9 mouse cellular contexts compared by ENCODE assay signal in genomic region chr11:98019883-98020610, GRCm38 (mm10). TPM values are rescaled to one million over a fixed set of nuclear protein-coding genes. Genes with fewer than 3 reads are reported as not detected.
DNase-seq lines count a peak whose midpoint lies in the region; ATAC-seq and TF ChIP-seq lines count a peak whose summit lies in the region.
"Had no signal": no experiment of that assay in that cellular context is flagged by ENCODE, and none has a peak within 500 bp of the region (broad histone marks: within the 10 kb centered on the region; RNA-seq: fewer than 3 reads in every experiment).

No protein-coding gene starts in this region.

- DNase-seq in adrenal gland, postnatal 10 days: no peak
- DNase-seq in cerebellum, adult 18-20 months: no peak

- H3K9me3 ChIP-seq in intestine, embryonic 15.5 days: no peaks in the 10 kb centered on the region
- no peaks in the 10 kb centered on the region for H3K9me3 ChIP-seq in intestine, postnatal 0 days (ENCODE audit: control insufficient read depth)
- no peaks in the 10 kb centered on the region for H3K9me3 ChIP-seq in hindbrain, embryonic 13.5 days
- no peaks in the 10 kb centered on the region for H3K9me3 ChIP-seq in midbrain, embryonic 16.5 days (replicated peaks; ENCODE audit: control insufficient read depth, low read length, poor library complexity, severe bottlenecking)
- no peaks in the 10 kb centered on the region for H3K9me3 ChIP-seq in heart, embryonic 11.5 days (replicated peaks; ENCODE audit: control insufficient read depth, low read length)

- 0 out of 2 replicates have a peak, but pooled peaks cover 5% of the 10 kb centered on the region for H3K36me3 ChIP-seq in intestine, embryonic 15.5 days
- no peaks in the 10 kb centered on the region for H3K36me3 ChIP-seq in intestine, postnatal 0 days (ENCODE audit: control insufficient read depth, insufficient read depth)
- peaks cover 40% of the 10 kb centered on the region for H3K36me3 ChIP-seq in hindbrain, embryonic 13.5 days
- H3K36me3 ChIP-seq in midbrain, embryonic 16.5 days (ENCODE audit: control insufficient read depth, insufficient read depth, low read length): peaks cover 20% of the 10 kb centered on the region
- no peaks in the 10 kb centered on the region for H3K36me3 ChIP-seq in heart, embryonic 11.5 days (ENCODE audit: control insufficient read depth, insufficient read depth, low read length)

- TF ChIP-seq CTCF in intestine, postnatal 0 days (IDR thresholded peaks at IDR 0.05; ENCODE audit: low read depth): no peak
- TF ChIP-seq CTCF in cortical plate, adult 2 months (IDR thresholded peaks at IDR 0.05; ENCODE audit: extremely low read depth, insufficient read depth, low read length): no peak

- peak overlapping the region; percentile 40 for H3K4me2 ChIP-seq in intestine, embryonic 15.5 days (replicated peaks)
- no peak overlapping the region; the same call in 1 of the 2 replicates for H3K4me2 ChIP-seq in intestine, postnatal 0 days (replicated peaks; ENCODE audit: low read depth)
- peak overlapping the region; percentile 85 for H3K4me2 ChIP-seq in hindbrain, embryonic 13.5 days
- peak overlapping the region; percentile 81 for H3K4me2 ChIP-seq in midbrain, embryonic 16.5 days (ENCODE audit: low read length)
- no peak overlapping the region for H3K4me2 ChIP-seq in heart, embryonic 11.5 days

- TF ChIP-seq POLR2A in cortical plate, adult 2 months (IDR thresholded peaks at IDR 0.05; ENCODE audit: extremely low read depth, insufficient read depth, low read length): no peak

- H3K4me1 ChIP-seq in intestine, embryonic 15.5 days (replicated peaks): peaks cover 25% of the 10 kb centered on the region
- H3K4me1 ChIP-seq in intestine, postnatal 0 days (replicated peaks; ENCODE audit: control insufficient read depth, insufficient read depth, low read length): no peaks in the 10 kb centered on the region
- H3K4me1 ChIP-seq in cortical plate, adult 2 months (ENCODE audit: control insufficient read depth, insufficient read depth, low read length): peaks cover 7% of the 10 kb centered on the region
- H3K4me1 ChIP-seq in hindbrain, embryonic 13.5 days (replicated peaks): peaks cover 49% of the 10 kb centered on the region
- peaks cover 38% of the 10 kb centered on the region for H3K4me1 ChIP-seq in midbrain, embryonic 16.5 days (ENCODE audit: control insufficient read depth, insufficient read depth, low read length)
- H3K4me1 ChIP-seq in heart, embryonic 11.5 days (ENCODE audit: control insufficient read depth, insufficient read depth, low read length): peaks cover 14% of the 10 kb centered on the region

- H3K27ac ChIP-seq in intestine, embryonic 15.5 days: 0 out of 2 replicates have a peak overlapping the region, but pooled peaks have one; percentile 4
- H3K27ac ChIP-seq in intestine, postnatal 0 days (ENCODE audit: low read depth, low read length): no peak overlapping the region
- peak overlapping the region; percentile 96 for H3K27ac ChIP-seq in cortical plate, adult 2 months (ENCODE audit: insufficient read depth, low read length)
- H3K27ac ChIP-seq in hindbrain, embryonic 13.5 days: peak overlapping the region; percentile 98
- H3K27ac ChIP-seq in midbrain, embryonic 16.5 days (ENCODE audit: low read length): peak overlapping the region; percentile 76
- no peak overlapping the region for H3K27ac ChIP-seq in heart, embryonic 11.5 days (ENCODE audit: low read depth, low read length)

- no peak for ATAC-seq in intestine, embryonic 15.5 days
- no peak for ATAC-seq in intestine, postnatal 0 days
- peak; percentile 12 for ATAC-seq in hindbrain, embryonic 13.5 days (ENCODE audit: low FRiP score)
- ATAC-seq in midbrain, embryonic 16.5 days: no peak
- no peak for ATAC-seq in heart, embryonic 11.5 days (replicated peaks; ENCODE audit: insufficient number of reproducible peaks, low FRiP score, low TSS enrichment)

- 39% methylated on average over 8 of the region's 8 CpGs for WGBS in intestine, embryonic 15.5 days
- WGBS in intestine, postnatal 0 days: 64% methylated on average over 8 of the region's 8 CpGs
- WGBS in hindbrain, embryonic 13.5 days: 16% methylated on average over 8 of the region's 8 CpGs
- WGBS in midbrain, embryonic 16.5 days: 15% methylated on average over 7 of the region's 8 CpGs
- 44% methylated on average over 8 of the region's 8 CpGs for WGBS in heart, embryonic 11.5 days (ENCODE audit: insufficient replicate concordance)

- no peak overlapping the region for H3K4me3 ChIP-seq in intestine, embryonic 15.5 days (replicated peaks)
- H3K4me3 ChIP-seq in intestine, postnatal 0 days (ENCODE audit: low read depth, low read length): no peak overlapping the region
- H3K4me3 ChIP-seq in cortical plate, adult 2 months (ENCODE audit: insufficient read depth, low read length): peak overlapping the region; percentile 97
- H3K4me3 ChIP-seq in hindbrain, embryonic 13.5 days: peak overlapping the region; percentile 94
- H3K4me3 ChIP-seq in midbrain, embryonic 16.5 days (ENCODE audit: low read depth, low read length): peak overlapping the region; percentile 19
- no peak overlapping the region for H3K4me3 ChIP-seq in heart, embryonic 11.5 days (ENCODE audit: low read depth, low read length)

- H3K27me3 ChIP-seq in intestine, embryonic 15.5 days (replicated peaks): no peaks in the 10 kb centered on the region
- H3K27me3 ChIP-seq in intestine, postnatal 0 days (replicated peaks; ENCODE audit: control insufficient read depth, insufficient read depth, low read length): no peaks in the 10 kb centered on the region
- no peaks in the 10 kb centered on the region for H3K27me3 ChIP-seq in hindbrain, embryonic 13.5 days
- H3K27me3 ChIP-seq in midbrain, embryonic 16.5 days (ENCODE audit: control insufficient read depth, insufficient read depth, low read depth, low read length): no peaks in the 10 kb centered on the region
- H3K27me3 ChIP-seq in heart, embryonic 11.5 days (ENCODE audit: control insufficient read depth, insufficient read depth, low read length): no peaks in the 10 kb centered on the region

- H3K9ac ChIP-seq in intestine, embryonic 15.5 days: no peak overlapping the region
- H3K9ac ChIP-seq in intestine, postnatal 0 days (ENCODE audit: low read depth, low read length): no peak overlapping the region
- peak overlapping the region; percentile 98 for H3K9ac ChIP-seq in hindbrain, embryonic 13.5 days
- peak overlapping the region; percentile 61 for H3K9ac ChIP-seq in midbrain, embryonic 16.5 days (ENCODE audit: low read depth, low read length)
- H3K9ac ChIP-seq in heart, embryonic 11.5 days (ENCODE audit: low read depth, low read length): no peak overlapping the region

RNA-seq across cellular contexts. Expression of gene Cacnb1, which starts 2.8 kb away (rescaled TPM):
- polyA plus RNA-seq in intestine, embryonic 15.5 days (2015; fragmentation: Nextera tagmentation; extraction: Ambion mirVana): 6.5 and 7.5 TPM in 2 replicates
- polyA plus RNA-seq in intestine, postnatal 0 days (2015; fragmentation: Nextera tagmentation; extraction: Ambion mirVana): 2.8 and 3.2 TPM in 2 replicates
- 114 and 117 TPM in 2 replicates for polyA plus RNA-seq in cortical plate, adult 2 months (2012; rRNA removed)
- polyA plus RNA-seq in hindbrain, embryonic 13.5 days (2015; fragmentation: Nextera tagmentation; extraction: Ambion mirVana): 51.6 and 57.4 TPM in 2 replicates
- 73.2 and 77.6 TPM in 2 replicates for polyA plus RNA-seq in midbrain, embryonic 16.5 days (2015; fragmentation: Nextera tagmentation; extraction: Ambion mirVana)
- total RNA-seq in adrenal gland, postnatal 10 days (2021): 10 to 100 TPM; 11.7 to 29.3 TPM
- polyA plus RNA-seq in heart, embryonic 11.5 days (2014; fragmentation: Nextera tagmentation; extraction: Ambion mirVana): 5.0 and 6.1 TPM in 2 replicates

RNA-seq across cellular contexts. Expression of gene Rpl19, which starts 6.5 kb away (rescaled TPM):
- polyA plus RNA-seq in intestine, embryonic 15.5 days (2015; fragmentation: Nextera tagmentation; extraction: Ambion mirVana): 1,063 and 1,131 TPM in 2 replicates
- 668 and 699 TPM in 2 replicates for polyA plus RNA-seq in intestine, postnatal 0 days (2015; fragmentation: Nextera tagmentation; extraction: Ambion mirVana)
- polyA plus RNA-seq in cortical plate, adult 2 months (2012; rRNA removed): 880 and 901 TPM in 2 replicates
- 689 and 706 TPM in 2 replicates for polyA plus RNA-seq in hindbrain, embryonic 13.5 days (2015; fragmentation: Nextera tagmentation; extraction: Ambion mirVana)
- polyA plus RNA-seq in midbrain, embryonic 16.5 days (2015; fragmentation: Nextera tagmentation; extraction: Ambion mirVana): 583 and 598 TPM in 2 replicates
- 1,000 to 10,000 TPM; 1,275 to 1,278 TPM for total RNA-seq in adrenal gland, postnatal 10 days (2021)
- 855 and 888 TPM in 2 replicates for polyA plus RNA-seq in heart, embryonic 11.5 days (2014; fragmentation: Nextera tagmentation; extraction: Ambion mirVana)

RNA-seq across cellular contexts. Expression of gene Arl5c, which starts 24.1 kb away (rescaled TPM):
- 7.6 and 11.8 TPM in 2 replicates for polyA plus RNA-seq in intestine, embryonic 15.5 days (2015; fragmentation: Nextera tagmentation; extraction: Ambion mirVana)
- 4.2 and 4.4 TPM in 2 replicates for polyA plus RNA-seq in intestine, postnatal 0 days (2015; fragmentation: Nextera tagmentation; extraction: Ambion mirVana)
- 2.2 and 2.6 TPM in 2 replicates for polyA plus RNA-seq in cortical plate, adult 2 months (2012; rRNA removed)
- 10.7 TPM in 2 replicates for polyA plus RNA-seq in hindbrain, embryonic 13.5 days (2015; fragmentation: Nextera tagmentation; extraction: Ambion mirVana)
- polyA plus RNA-seq in midbrain, embryonic 16.5 days (2015; fragmentation: Nextera tagmentation; extraction: Ambion mirVana): 6.3 and 8.4 TPM in 2 replicates
- 1 to 10 TPM; 3.1 to 3.8 TPM for total RNA-seq in adrenal gland, postnatal 10 days (2021)
- 7.2 and 8.0 TPM in 2 replicates for polyA plus RNA-seq in heart, embryonic 11.5 days (2014; fragmentation: Nextera tagmentation; extraction: Ambion mirVana)

RNA-seq across cellular contexts. Expression of gene Stac2, which starts 33.2 kb away (rescaled TPM):
- polyA plus RNA-seq in intestine, embryonic 15.5 days (2015; fragmentation: Nextera tagmentation; extraction: Ambion mirVana): 0.16 and 0.29 TPM in 2 replicates
- 0.13 TPM in 1 of 2 replicates, not detected in the other for polyA plus RNA-seq in intestine, postnatal 0 days (2015; fragmentation: Nextera tagmentation; extraction: Ambion mirVana)
- 49.7 and 51.6 TPM in 2 replicates for polyA plus RNA-seq in cortical plate, adult 2 months (2012; rRNA removed)
- 4.2 and 5.2 TPM in 2 replicates for polyA plus RNA-seq in hindbrain, embryonic 13.5 days (2015; fragmentation: Nextera tagmentation; extraction: Ambion mirVana)
- polyA plus RNA-seq in midbrain, embryonic 16.5 days (2015; fragmentation: Nextera tagmentation; extraction: Ambion mirVana): 2.6 and 4.0 TPM in 2 replicates
- total RNA-seq in adrenal gland, postnatal 10 days (2021): 1 to 10 TPM; 1.8 to 3.1 TPM
- 0.26 and 0.27 TPM in 2 replicates for polyA plus RNA-seq in heart, embryonic 11.5 days (2014; fragmentation: Nextera tagmentation; extraction: Ambion mirVana)
- total RNA-seq: granulocyte monocyte progenitor cell, adult 5-6 weeks had no signal

RNA-seq across cellular contexts. Expression of gene Plxdc1, which starts 33.8 kb away (rescaled TPM):
- polyA plus RNA-seq in intestine, embryonic 15.5 days (2015; fragmentation: Nextera tagmentation; extraction: Ambion mirVana): 0.47 and 0.49 TPM in 2 replicates
- 0.30 and 0.31 TPM in 2 replicates for polyA plus RNA-seq in intestine, postnatal 0 days (2015; fragmentation: Nextera tagmentation; extraction: Ambion mirVana)
- polyA plus RNA-seq in cortical plate, adult 2 months (2012; rRNA removed): 28.6 and 29.2 TPM in 2 replicates
- polyA plus RNA-seq in hindbrain, embryonic 13.5 days (2015; fragmentation: Nextera tagmentation; extraction: Ambion mirVana): 0.60 and 0.89 TPM in 2 replicates
- polyA plus RNA-seq in midbrain, embryonic 16.5 days (2015; fragmentation: Nextera tagmentation; extraction: Ambion mirVana): 2.7 and 3.1 TPM in 2 replicates
- total RNA-seq in adrenal gland, postnatal 10 days (2021): 1 to 10 TPM; 3.4 to 7.2 TPM
- 0.14 TPM in 1 of 2 replicates, not detected in the other for polyA plus RNA-seq in heart, embryonic 11.5 days (2014; fragmentation: Nextera tagmentation; extraction: Ambion mirVana)

Comparison
In these comparisons a context has a peak if more than half of its experiments do, and no peak if none do; other contexts are left out.
1. H3K27ac ChIP-seq: peak in intestine, embryonic 15.5 days (single experiment), cortical plate, adult 2 months (single experiment), hindbrain, embryonic 13.5 days (single experiment) and midbrain, embryonic 16.5 days (single experiment); none in intestine, postnatal 0 days (single experiment) and heart, embryonic 11.5 days (single experiment).
2. H3K4me2 ChIP-seq: peak in intestine, embryonic 15.5 days (single experiment), hindbrain, embryonic 13.5 days (single experiment) and midbrain, embryonic 16.5 days (single experiment); none in intestine, postnatal 0 days (single experiment) and heart, embryonic 11.5 days (single experiment).
3. H3K4me3 ChIP-seq: peak in cortical plate, adult 2 months (single experiment), hindbrain, embryonic 13.5 days (single experiment) and midbrain, embryonic 16.5 days (single experiment); none in intestine, embryonic 15.5 days (single experiment), intestine, postnatal 0 days (single experiment) and heart, embryonic 11.5 days (single experiment).
4. H3K9ac ChIP-seq: peak in hindbrain, embryonic 13.5 days (single experiment) and midbrain, embryonic 16.5 days (single experiment); none in intestine, embryonic 15.5 days (single experiment), intestine, postnatal 0 days (single experiment) and heart, embryonic 11.5 days (single experiment).